Mouse (Mus musculus) limb, embryonic 10.5 days (tissue): ENCODE measurements at regions not wholly inside any gene's neighbourhood (a gene's known extent, or its start where the extent isn't known, plus 50 kb on each side); places are given as distances from the start of the nearest gene placed in this dataset.
A peak's percentile ranks its signal among the peaks of the same experiment; 100 is the strongest.

Experiments
- DNase-seq: peaks from one replicate; pipeline ENCODE4 v3.0.0-alpha.2; 2017; ENCODE audit warnings: low spot score
- H3K27ac ChIP-seq: fragments of 300-500 bp; sonication (generic); 2 replicates; pipeline ENCODE4 v1.5.1; 2016; ENCODE audit warnings: mild to moderate bottlenecking
- H3K27me3 ChIP-seq: fragments of 300-500 bp; sonication (generic); 2 replicates; pipeline ENCODE4 v1.6.1; 2016; ENCODE audit warnings: low read depth, mild to moderate bottlenecking; ENCODE audit not compliant: poor library complexity, severe bottlenecking
- H3K36me3 ChIP-seq: fragments of 300-500 bp; sonication (generic); 2 replicates; pipeline ENCODE4 v1.6.1; 2016; ENCODE audit warnings: mild to moderate bottlenecking, moderate library complexity
- H3K4me1 ChIP-seq: fragments of 300-500 bp; sonication (generic); 2 replicates; pipeline ENCODE4 v1.6.1; 2016
- H3K4me3 ChIP-seq: fragments of 300-500 bp; sonication (generic); 2 replicates; pipeline ENCODE4 v1.5.1; 2016; ENCODE audit warnings: mild to moderate bottlenecking, moderate library complexity
- H3K9me3 ChIP-seq: fragments of 300-500 bp; sonication (generic); replicated peaks from 2 replicates; pipeline ENCODE4 v1.6.1; 2016; ENCODE audit warnings: mild to moderate bottlenecking
- WGBS: fragments of 180-500 bp; shearing (Covaris S2); methylation state at CpG from one replicate; pipeline ENCODE4 v1.1.7; 2016; 5-methylcytosine and 5-hydroxymethylcytosine counted together

DNA sequence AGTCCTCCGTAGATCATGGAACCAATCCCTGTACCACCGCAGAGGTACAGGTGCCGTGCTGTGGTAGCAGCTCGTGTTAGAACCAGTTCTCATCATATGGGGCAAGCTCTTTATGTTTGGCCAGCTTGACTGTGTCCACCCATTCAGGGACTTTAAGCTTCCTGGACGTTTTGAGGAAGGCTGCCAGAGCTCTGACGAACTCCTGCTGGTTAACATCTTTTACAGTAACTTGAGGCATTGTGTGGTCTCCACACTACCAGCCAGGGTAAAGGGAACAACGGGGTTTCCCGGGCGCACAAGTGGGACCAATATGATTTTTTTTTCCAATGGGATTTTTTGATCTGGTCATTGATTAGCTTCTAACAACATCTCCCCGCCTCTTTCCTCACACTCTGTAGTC is 220.1 kb downstream of the Lrig3 start:
- Histone ChIP-seq H3K27ac (no peak overlapping the region), H3K4me3 (no peak overlapping the region), H3K36me3 (no peaks in the 10 kb centered on the region), H3K4me1 (peaks cover 5% of the 10 kb centered on the region), H3K9me3 (no peaks in the 10 kb centered on the region), H3K27me3 (no peaks in the 10 kb centered on the region)
- WGBS, result 92% methylated on average over 10 of the region's 10 CpGs
- DNase-seq, result no peak

DNA sequence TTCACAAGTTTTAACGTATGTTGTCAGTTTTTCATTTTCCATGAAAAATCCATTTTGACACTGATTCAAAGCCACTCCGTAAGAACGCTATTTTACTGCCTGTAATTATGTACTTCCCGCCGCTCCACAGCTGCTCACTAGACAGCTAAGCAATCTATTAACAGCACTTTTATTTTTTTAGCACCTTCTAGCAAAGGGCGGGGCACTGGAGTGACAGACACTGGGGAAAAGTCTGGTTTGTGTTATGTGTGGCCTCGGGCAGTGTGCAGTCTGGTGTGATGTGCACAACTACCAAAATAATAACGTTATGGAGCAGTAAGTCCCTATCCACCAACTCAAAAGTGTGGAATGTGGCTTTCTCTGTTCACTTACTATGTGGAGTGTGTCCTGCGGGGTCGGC is 223.0 kb downstream of the Lrig3 start:
- Histone ChIP-seq H3K27ac (no peak overlapping the region), H3K36me3 (no peaks in the 10 kb centered on the region), H3K9me3 (no peaks in the 10 kb centered on the region), H3K27me3 (no peaks in the 10 kb centered on the region), H3K4me3 (no peak overlapping the region), H3K4me1 (peaks cover 5% of the 10 kb centered on the region)
- 57% methylated on average over 10 of the region's 10 CpGs for WGBS
- DNase-seq, result peak; percentile 61
